Mouse (Mus musculus) embryonic fibroblast, embryonic 13.5 days (primary cell): ENCODE results near the gene Synrg.

ENCODE experiments used
- CTCF ChIP-seq: IDR thresholded peaks from 2 replicates; pipeline ENCODE4 v1.5.1; 2011; ENCODE audit warnings: mild to moderate bottlenecking, control low read depth, low read length, moderate library complexity, borderline replicate concordance; ENCODE audit not compliant: insufficient read depth
- POLR2A ChIP-seq: IDR thresholded peaks from 2 replicates; pipeline ENCODE4 v1.6.1; 2011; ENCODE audit warnings: low read depth, mild to moderate bottlenecking, control low read depth, low read length, moderate library complexity

DNA sequence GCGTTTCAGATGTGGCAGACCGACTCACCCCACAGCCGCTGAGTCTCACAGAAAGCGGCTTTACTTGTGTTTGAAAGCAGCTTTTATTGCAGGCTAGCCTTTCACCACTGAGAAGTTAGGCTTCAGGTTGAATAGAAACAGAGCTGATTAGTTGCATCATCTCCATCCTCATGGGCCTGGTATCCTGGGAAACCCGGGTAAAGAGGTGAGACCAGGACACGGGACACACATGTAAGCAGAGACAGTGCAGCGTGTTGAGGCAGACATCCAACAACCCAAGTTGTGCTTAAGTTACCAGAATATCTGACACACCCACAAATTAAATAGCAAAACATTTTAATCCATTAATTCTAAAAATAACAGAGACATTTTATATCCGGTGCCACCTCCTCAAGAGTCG, 114.4 kb downstream of the Synrg start:
- no peak for TF ChIP-seq POLR2A
- TF ChIP-seq CTCF: no peak
